Mouse (Mus musculus): ENCODE results near the gene Spo11. TPM values are rescaled to one million over a fixed set of nuclear protein-coding genes. Genes with fewer than 3 reads are reported as not detected.

Gene Spo11
- polyA plus RNA-seq, 1 experiment from 2014 or later = 1.8 TPM

DNA sequence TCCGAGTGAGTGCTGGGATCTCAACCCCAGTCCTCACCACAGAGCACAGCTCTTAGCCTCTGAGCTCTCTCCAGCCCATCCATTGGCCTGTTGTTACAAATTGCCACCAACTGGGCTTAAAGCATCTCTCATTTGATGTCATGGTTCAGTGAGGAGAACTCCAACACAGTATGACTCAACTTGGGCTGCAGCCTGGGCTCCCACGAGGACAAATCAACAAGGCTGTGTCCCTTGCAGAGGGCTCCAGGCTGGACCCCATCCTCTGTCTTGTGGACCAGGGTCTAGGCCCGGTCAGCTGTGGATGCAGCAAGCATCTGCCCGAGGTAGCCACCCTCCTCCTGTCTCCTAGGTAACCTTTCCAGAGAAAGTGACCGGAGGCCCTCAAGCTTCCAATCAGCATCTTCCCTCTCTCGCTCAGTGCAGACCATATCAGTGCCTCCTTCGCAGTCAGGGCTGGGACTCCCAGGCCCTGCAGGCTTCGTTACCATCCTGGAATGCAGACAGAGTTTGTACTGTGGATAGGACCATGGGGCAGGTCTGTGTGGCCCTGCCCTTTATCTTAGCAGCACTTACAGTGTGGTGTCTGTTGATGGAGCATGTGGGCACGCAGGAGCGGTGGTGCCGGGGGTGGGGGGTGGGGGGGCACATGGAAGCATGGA lies 65.1 kb downstream of the Spo11 start:
- Histone ChIP-seq H3K27ac (replicated peaks; ENCODE audit: low read depth, low read length) (no peak overlapping the region), H3K4me3 (ENCODE audit: low read depth, low read length) (no peak overlapping the region), H3K27me3 (replicated peaks; ENCODE audit: control insufficient read depth, insufficient read depth, low read length) (no peaks in the 10 kb centered on the region), H3K4me1 (ENCODE audit: control insufficient read depth, insufficient read depth, low read length) (no peaks in the 10 kb centered on the region), H3K36me3 (ENCODE audit: control insufficient read depth, insufficient read depth, low read length) (no peaks in the 10 kb centered on the region), H3K9ac (ENCODE audit: low read depth, low read length) (no peak overlapping the region), H3K4me2 (ENCODE audit: low read depth, low read length) (no peak overlapping the region), H3K9me3 (ENCODE audit: control insufficient read depth, low read length) (no peaks in the 10 kb centered on the region)
- DNase-seq (ENCODE audit: low spot score) = no peak
- no peak for ATAC-seq (ENCODE audit: low read depth)
- 54% methylated on average over 11 of the region's 11 CpGs for WGBS

Other genes starting within 250 kb of the Spo11 start
- gene Bmp7, start 37.4 kb upstream of the Spo11 start, polyA plus RNA-seq (2014; fragmentation: Nextera tagmentation; extraction: Ambion mirVana) = 25.6 and 26.6 TPM in 2 replicates
- 110 and 120 TPM in 2 replicates for gene Rae1, start 22.4 kb downstream of the Spo11 start, polyA plus RNA-seq (2014; fragmentation: Nextera tagmentation; extraction: Ambion mirVana)
- gene Rbm38, start 42.8 kb downstream of the Spo11 start, polyA plus RNA-seq (2014; fragmentation: Nextera tagmentation; extraction: Ambion mirVana) = 40.4 and 48.1 TPM in 2 replicates
- gene Ctcfl, start 141.8 kb downstream of the Spo11 start, polyA plus RNA-seq (2014; fragmentation: Nextera tagmentation; extraction: Ambion mirVana) = 0.06 TPM in 1 of 2 replicates, not detected in the other
- gene Pck1, start 175.3 kb downstream of the Spo11 start, polyA plus RNA-seq (2014; fragmentation: Nextera tagmentation; extraction: Ambion mirVana) = 0.09 and 0.13 TPM in 2 replicates
- gene Zbp1, start 241.2 kb downstream of the Spo11 start, polyA plus RNA-seq (2014; fragmentation: Nextera tagmentation; extraction: Ambion mirVana) = 0.54 and 1.4 TPM in 2 replicates